Mouse (Mus musculus) hindbrain, embryonic 13.5 days (tissue): Measurements from ENCODE around the gene Gm13290. TPM values are rescaled to one million over a fixed set of nuclear protein-coding genes. Genes with fewer than 3 reads are reported as not detected.
"Not testable (repeated sequence)": the region's sequence is repeated elsewhere in the genome, so short reads cannot be mapped to it uniquely, and the experiment has no call there.

ENCODE experiments used
- ATAC-seq: fragments of 200-750 bp; cut with Nextera tagmentation; 2 replicates; pipeline ENCODE4 v1.8.0; 2017; ENCODE audit warnings: moderate TSS enrichment; ENCODE audit not compliant: low FRiP score
- H3K27ac ChIP-seq: fragments of 300-500 bp; sonication (generic); 2 replicates; pipeline ENCODE4 v1.5.1; 2015; ENCODE audit warnings: inconsistent platforms, mild to moderate bottlenecking, moderate library complexity
- H3K27me3 ChIP-seq: fragments of 300-500 bp; sonication (generic); 2 replicates; pipeline ENCODE4 v1.6.1; 2015; ENCODE audit warnings: mild to moderate bottlenecking, inconsistent platforms
- H3K36me3 ChIP-seq: fragments of 300-500 bp; sonication (generic); 2 replicates; pipeline ENCODE4 v1.6.1; 2015; ENCODE audit warnings: mild to moderate bottlenecking, inconsistent platforms
- H3K4me1 ChIP-seq: fragments of 300-500 bp; sonication (generic); replicated peaks from 2 replicates; pipeline ENCODE4 v1.6.1; 2015; ENCODE audit warnings: inconsistent platforms
- H3K4me2 ChIP-seq: fragments of 300-500 bp; sonication (generic); 2 replicates; pipeline ENCODE4 v1.6.1; 2015; ENCODE audit warnings: inconsistent platforms, mild to moderate bottlenecking, moderate library complexity
- H3K4me3 ChIP-seq: fragments of 300-500 bp; sonication (generic); 2 replicates; pipeline ENCODE4 v1.5.1; 2015; ENCODE audit warnings: mild to moderate bottlenecking, inconsistent platforms
- H3K9ac ChIP-seq: fragments of 300-500 bp; sonication (generic); 2 replicates; pipeline ENCODE4 v1.6.1; 2015; ENCODE audit warnings: mild to moderate bottlenecking, inconsistent platforms
- H3K9me3 ChIP-seq: fragments of 300-500 bp; sonication (generic); 2 replicates; pipeline ENCODE4 v1.6.1; 2016; ENCODE audit warnings: inconsistent platforms
- WGBS: fragments of 180-500 bp; shearing (Covaris S2); methylation state at CpG from one replicate; pipeline ENCODE4 v1.1.7; 2015; 5-methylcytosine and 5-hydroxymethylcytosine counted together
- polyA plus RNA-seq: library from polyadenylated mRNA; unstranded; fragments of >200 nt; fragmentation: Nextera tagmentation; extraction: Ambion mirVana; gene quantifications from 2 replicates; pipeline ENCODE4 v1.2.1, GENCODE M21; 2015

The Gm13290 gene
- polyA plus RNA-seq, 1 experiment from 2014 or later, result not detected

GRCm38 (mm10) chr4:88758751-88759150, 14.9 kb upstream of the Gm13290 start:
- H3K4me2 ChIP-seq, H3K9me3 ChIP-seq, H3K4me1 ChIP-seq, H3K4me3 ChIP-seq, H3K36me3 ChIP-seq, H3K9ac ChIP-seq, H3K27me3 ChIP-seq, H3K27ac ChIP-seq, ATAC-seq: not testable (repeated sequence)
- 85% methylated on average over 9 of the region's 9 CpGs for WGBS

GRCm38 (mm10) chr4:88759610-88760268, 13.9 kb upstream of the Gm13290 start, which contains the start of gene Gm13283:
Gene Gm13283, plus strand, starts transcription at chr4:88760119.
- H3K9me3 ChIP-seq, H3K27ac ChIP-seq, H3K36me3 ChIP-seq, H3K4me1 ChIP-seq, H3K9ac ChIP-seq, ATAC-seq, H3K27me3 ChIP-seq: not testable (repeated sequence)
- 18% methylated on average over 10 of the region's 14 CpGs for WGBS
- peak within 1 kb of the TSS; percentile 35 for H3K4me3 ChIP-seq
- peak within 1 kb of the TSS; percentile 61 for H3K4me2 ChIP-seq

- not testable (repeated sequence) for H3K4me1 ChIP-seq, H3K27ac ChIP-seq, H3K27me3 ChIP-seq, H3K9ac ChIP-seq, H3K36me3 ChIP-seq, ATAC-seq, H3K9me3 ChIP-seq
- Histone ChIP-seq H3K4me2 (peak overlapping the region; percentile 61), H3K4me3 (peak overlapping the region; percentile 35)
- under 1% methylated on average over 28 of the region's 28 CpGs for WGBS
These were observed 13.2 kb upstream of the Gm13290 start for GRCm38 (mm10) chr4:88760431-88760830.

- H3K4me3 ChIP-seq, H3K36me3 ChIP-seq, H3K27me3 ChIP-seq, H3K9me3 ChIP-seq, H3K27ac ChIP-seq, ATAC-seq, H3K9ac ChIP-seq, H3K4me2 ChIP-seq, H3K4me1 ChIP-seq: not testable (repeated sequence)
- WGBS, result 70% methylated on average over 6 of the region's 8 CpGs
These were observed 11.9 kb upstream of the Gm13290 start for GRCm38 (mm10) chr4:88761776-88762175.

GRCm38 (mm10) chr4:88762341-88762740, 11.3 kb upstream of the Gm13290 start:
- not testable (repeated sequence) for H3K36me3 ChIP-seq, H3K4me3 ChIP-seq, H3K9ac ChIP-seq, H3K4me1 ChIP-seq, ATAC-seq, H3K27me3 ChIP-seq, H3K4me2 ChIP-seq, H3K27ac ChIP-seq, H3K9me3 ChIP-seq
- 60% methylated on average over 9 of the region's 9 CpGs for WGBS

GRCm38 (mm10) chr4:88763384-88764018, 10.1 kb upstream of the Gm13290 start:
- not testable (repeated sequence) for H3K9me3 ChIP-seq, H3K4me1 ChIP-seq, H3K27ac ChIP-seq, ATAC-seq, H3K9ac ChIP-seq, H3K27me3 ChIP-seq, H3K36me3 ChIP-seq
- peak overlapping the region; percentile 59 for H3K4me2 ChIP-seq
- 2% methylated on average over 38 of the region's 42 CpGs for WGBS
- peak overlapping the region; percentile 36 for H3K4me3 ChIP-seq

- H3K4me3 ChIP-seq, H3K9ac ChIP-seq: not testable (repeated sequence)
- no CpG with 5 or more reads among the region's 29 CpGs for WGBS
These were observed 3.0 kb downstream of the Gm13290 start, which contains the start of gene Gm13289 for GRCm38 (mm10) chr4:88776622-88777021. Gene Gm13289, plus strand, starts transcription at chr4:88776922.

GRCm38 (mm10) chr4:88779550-88779949, 5.9 kb downstream of the Gm13290 start, which contains the start of gene Gm13272:
Gene Gm13272, plus strand, starts transcription at chr4:88779850.
- no CpG with 5 or more reads among the region's 29 CpGs for WGBS
- H3K27me3 ChIP-seq, H3K4me2 ChIP-seq, H3K9me3 ChIP-seq, H3K36me3 ChIP-seq, H3K9ac ChIP-seq, H3K27ac ChIP-seq, H3K4me1 ChIP-seq, ATAC-seq, H3K4me3 ChIP-seq: not testable (repeated sequence)

More at GRCm38 (mm10) chr4:88776622-88777021, 3.0 kb downstream of the Gm13290 start, which contains the start of gene Gm13289:
- not testable (repeated sequence) for ATAC-seq, H3K9me3 ChIP-seq, H3K27me3 ChIP-seq, H3K36me3 ChIP-seq, H3K27ac ChIP-seq, H3K4me1 ChIP-seq, H3K4me2 ChIP-seq

GRCm38 (mm10) chr4:88780320-88780719, 6.7 kb downstream of the Gm13290 start:
- WGBS, result 55% methylated on average over 16 of the region's 18 CpGs
- ATAC-seq, H3K27ac ChIP-seq: not testable (repeated sequence)

GRCm38 (mm10) chr4:88781831-88782230, 8.2 kb downstream of the Gm13290 start, which contains the start of gene Ifnz:
Gene Ifnz, plus strand, starts transcription at chr4:88782131.
- not testable (repeated sequence) for H3K27ac ChIP-seq, H3K27me3 ChIP-seq, H3K4me1 ChIP-seq, H3K9me3 ChIP-seq, H3K9ac ChIP-seq, ATAC-seq, H3K36me3 ChIP-seq
- 16% methylated on average over 5 of the region's 7 CpGs for WGBS
- Histone ChIP-seq H3K4me3 (peak within 1 kb of the TSS; percentile 20), H3K4me2 (peak within 1 kb of the TSS; percentile 39)

More at GRCm38 (mm10) chr4:88780320-88780719, 6.7 kb downstream of the Gm13290 start:
- H3K4me1 ChIP-seq, H3K36me3 ChIP-seq, H3K27me3 ChIP-seq, H3K9ac ChIP-seq, H3K4me2 ChIP-seq, H3K9me3 ChIP-seq, H3K4me3 ChIP-seq: not testable (repeated sequence)

- not testable (repeated sequence) for H3K27ac ChIP-seq, ATAC-seq, H3K36me3 ChIP-seq, H3K9ac ChIP-seq, H3K9me3 ChIP-seq, H3K27me3 ChIP-seq, H3K4me1 ChIP-seq
- peak overlapping the region; percentile 39 for H3K4me2 ChIP-seq
- peak overlapping the region; percentile 20 for H3K4me3 ChIP-seq
- 0% methylated on average over 3 of the region's 31 CpGs for WGBS
These were observed 8.7 kb downstream of the Gm13290 start for GRCm38 (mm10) chr4:88782335-88782734.

GRCm38 (mm10) chr4:88785409-88785808, 11.8 kb downstream of the Gm13290 start, which contains the start of gene Gm13276:
Gene Gm13276, plus strand, starts transcription at chr4:88785709.
- not testable (repeated sequence) for H3K27ac ChIP-seq, H3K36me3 ChIP-seq, H3K9me3 ChIP-seq, ATAC-seq, H3K4me3 ChIP-seq, H3K4me1 ChIP-seq, H3K27me3 ChIP-seq, H3K9ac ChIP-seq, H3K4me2 ChIP-seq
- no CpG with 5 or more reads among the region's 27 CpGs for WGBS

- not testable (repeated sequence) for H3K4me1 ChIP-seq, H3K9ac ChIP-seq, H3K27ac ChIP-seq, H3K4me3 ChIP-seq, H3K9me3 ChIP-seq, H3K4me2 ChIP-seq, H3K27me3 ChIP-seq, H3K36me3 ChIP-seq, ATAC-seq
- WGBS, result 0% methylated on average over 4 of the region's 28 CpGs
These were observed 14.8 kb downstream of the Gm13290 start, which contains the start of gene Gm13277 for GRCm38 (mm10) chr4:88788402-88788801. Gene Gm13277, plus strand, starts transcription at chr4:88788632.
